Mouse (Mus musculus) intestine, postnatal 0 days (tissue): ENCODE results near the gene Ncoa3. TPM values are rescaled to one million over a fixed set of nuclear protein-coding genes. Genes with fewer than 3 reads are reported as not detected.

Source experiments
- ATAC-seq: fragments of 200-750 bp; cut with Nextera tagmentation; 2 replicates; pipeline ENCODE4 v1.8.0; 2017; ENCODE audit warnings: mild to moderate bottlenecking, moderate TSS enrichment, moderate library complexity
- H3K27ac ChIP-seq: fragments of 300-500 bp; sonication (generic); 2 replicates; pipeline ENCODE4 v1.5.1; 2014; ENCODE audit warnings: mild to moderate bottlenecking, low read depth, low read length, moderate library complexity
- H3K27me3 ChIP-seq: fragments of 300-500 bp; sonication (generic); replicated peaks from 2 replicates; pipeline ENCODE4 v1.6.1; 2014; ENCODE audit warnings: low read length, mixed read lengths; ENCODE audit not compliant: control insufficient read depth, insufficient read depth
- H3K36me3 ChIP-seq: fragments of 300-500 bp; sonication (generic); 2 replicates; pipeline ENCODE4 v1.6.1; 2014; ENCODE audit warnings: mild to moderate bottlenecking, moderate library complexity; ENCODE audit not compliant: control insufficient read depth, insufficient read depth
- H3K4me1 ChIP-seq: fragments of 300-500 bp; sonication (generic); replicated peaks from 2 replicates; pipeline ENCODE4 v1.6.1; 2014; ENCODE audit warnings: antibody characterized with exemption, low read length, mixed read lengths; ENCODE audit not compliant: control insufficient read depth, insufficient read depth
- H3K4me2 ChIP-seq: fragments of 300-500 bp; sonication (generic); replicated peaks from 2 replicates; pipeline ENCODE4 v1.6.1; 2014; ENCODE audit warnings: low read depth, mild to moderate bottlenecking, moderate library complexity
- H3K4me3 ChIP-seq: fragments of 300-500 bp; sonication (generic); 2 replicates; pipeline ENCODE4 v1.5.1; 2014; ENCODE audit warnings: low read depth, low read length
- H3K9ac ChIP-seq: fragments of 300-500 bp; sonication (generic); 2 replicates; pipeline ENCODE4 v1.6.1; 2014; ENCODE audit warnings: mild to moderate bottlenecking, low read depth, low read length
- H3K9me3 ChIP-seq: fragments of 300-500 bp; sonication (generic); 2 replicates; pipeline ENCODE4 v1.6.1; 2016; ENCODE audit warnings: mixed run types; ENCODE audit not compliant: control insufficient read depth
- CTCF ChIP-seq: sonication (generic); IDR thresholded peaks from 2 replicates; pipeline ENCODE4 v1.5.1; 2016; ENCODE audit warnings: low read depth, mild to moderate bottlenecking, control low read depth, antibody characterized with exemption, moderate library complexity
- WGBS: fragments of 180-500 bp; shearing (Covaris S2); extraction: QIAGEN DNeasy Blood & Tissue Kit; methylation state at CpG from one replicate; pipeline ENCODE4 v1.1.7; 2014; 5-methylcytosine and 5-hydroxymethylcytosine counted together
- polyA plus RNA-seq: library from polyadenylated mRNA; unstranded; fragments of >200 nt; fragmentation: Nextera tagmentation; extraction: Ambion mirVana; gene quantifications from 2 replicates; pipeline ENCODE4 v1.2.1, GENCODE M21; 2015

Ncoa3 gene
- polyA plus RNA-seq, 1 experiment from 2014 or later = 4.7 TPM

GRCm38 (mm10) chr2:166024621-166025020 is 32.2 kb downstream of the Ncoa3 start:
- ATAC-seq = no peak
- Histone ChIP-seq H3K27ac (no peak overlapping the region), H3K9ac (no peak overlapping the region), H3K4me1 (0 out of 2 replicates have a peak, but pooled peaks cover 15% of the 10 kb centered on the region), H3K4me2 (no peak overlapping the region), H3K9me3 (no peaks in the 10 kb centered on the region), H3K27me3 (no peaks in the 10 kb centered on the region), H3K36me3 (no peaks in the 10 kb centered on the region), H3K4me3 (no peak overlapping the region)
- TF ChIP-seq CTCF = no peak
- WGBS = 52% methylated on average over 4 of the region's 4 CpGs

- WGBS = 51% methylated on average over 5 of the region's 5 CpGs
- Histone ChIP-seq H3K36me3 (no peaks in the 10 kb centered on the region), H3K9me3 (no peaks in the 10 kb centered on the region), H3K9ac (no peak overlapping the region), H3K27ac (no peak overlapping the region), H3K4me2 (no peak overlapping the region), H3K4me3 (no peak overlapping the region), H3K4me1 (peaks cover 19% of the 10 kb centered on the region; the same call in 1 of the 2 replicates), H3K27me3 (no peaks in the 10 kb centered on the region)
- ATAC-seq = no peak
- no peak for TF ChIP-seq CTCF
Observed at GRCm38 (mm10) chr2:166025943-166026342, 33.5 kb downstream of the Ncoa3 start.

DNA sequence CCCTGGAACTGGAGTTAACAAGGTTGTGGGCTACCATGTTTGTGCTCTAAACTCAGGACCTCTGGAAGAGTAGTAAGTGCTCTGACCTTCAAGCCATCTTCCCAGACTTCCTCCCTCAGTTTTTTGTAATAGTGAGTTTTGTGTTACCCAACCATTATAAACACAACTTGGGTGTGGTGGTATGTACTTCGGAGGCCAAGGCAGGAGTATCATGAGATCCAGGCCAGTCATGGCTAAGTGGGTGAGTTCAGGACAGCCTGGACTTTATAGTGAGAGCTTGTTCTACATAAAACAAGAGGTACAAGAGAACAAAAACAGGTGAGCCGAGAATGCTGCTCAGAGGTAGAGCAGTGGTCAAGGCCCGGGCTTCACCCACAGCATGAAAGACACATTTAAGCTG is 35.4 kb downstream of the Ncoa3 start:
- no peak overlapping the region for H3K9ac ChIP-seq
- no peak overlapping the region for H3K4me2 ChIP-seq
- no peaks in the 10 kb centered on the region for H3K27me3 ChIP-seq
- H3K27ac ChIP-seq = no peak overlapping the region
- 76% methylated on average over 3 of the region's 3 CpGs for WGBS
- ATAC-seq = no peak
- no peak overlapping the region for H3K4me3 ChIP-seq
- no peak for TF ChIP-seq CTCF
- no peaks in the 10 kb centered on the region for H3K36me3 ChIP-seq
- H3K4me1 ChIP-seq = peaks cover 18% of the 10 kb centered on the region; the same call in 1 of the 2 replicates
- no peaks in the 10 kb centered on the region for H3K9me3 ChIP-seq

DNA sequence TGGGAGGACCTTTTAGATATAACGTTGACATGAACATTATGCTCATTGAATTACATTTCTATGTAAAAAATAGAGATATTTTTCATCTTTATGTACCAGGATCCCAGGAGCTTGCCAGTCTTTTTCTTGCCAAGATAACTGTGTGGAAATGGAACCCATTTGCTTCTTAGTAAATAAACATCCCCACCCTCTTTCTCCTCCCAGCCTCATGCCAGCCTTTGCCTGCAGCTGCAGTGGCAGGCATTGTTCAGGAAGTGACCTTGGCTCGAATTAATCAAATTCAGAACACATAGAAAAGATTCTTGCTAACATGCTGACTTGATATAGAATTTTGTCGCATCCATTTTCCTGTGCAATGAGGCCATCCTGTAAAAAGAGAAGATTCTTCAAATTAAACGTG is 36.8 kb downstream of the Ncoa3 start:
- TF ChIP-seq CTCF = no peak
- Histone ChIP-seq H3K27ac (no peak overlapping the region), H3K4me2 (no peak overlapping the region), H3K9ac (no peak overlapping the region), H3K4me3 (no peak overlapping the region), H3K4me1 (peaks cover 14% of the 10 kb centered on the region; the same call in 1 of the 2 replicates), H3K9me3 (no peaks in the 10 kb centered on the region), H3K36me3 (no peaks in the 10 kb centered on the region), H3K27me3 (no peaks in the 10 kb centered on the region)
- WGBS = 41% methylated on average over 4 of the region's 4 CpGs
- ATAC-seq = no peak

DNA sequence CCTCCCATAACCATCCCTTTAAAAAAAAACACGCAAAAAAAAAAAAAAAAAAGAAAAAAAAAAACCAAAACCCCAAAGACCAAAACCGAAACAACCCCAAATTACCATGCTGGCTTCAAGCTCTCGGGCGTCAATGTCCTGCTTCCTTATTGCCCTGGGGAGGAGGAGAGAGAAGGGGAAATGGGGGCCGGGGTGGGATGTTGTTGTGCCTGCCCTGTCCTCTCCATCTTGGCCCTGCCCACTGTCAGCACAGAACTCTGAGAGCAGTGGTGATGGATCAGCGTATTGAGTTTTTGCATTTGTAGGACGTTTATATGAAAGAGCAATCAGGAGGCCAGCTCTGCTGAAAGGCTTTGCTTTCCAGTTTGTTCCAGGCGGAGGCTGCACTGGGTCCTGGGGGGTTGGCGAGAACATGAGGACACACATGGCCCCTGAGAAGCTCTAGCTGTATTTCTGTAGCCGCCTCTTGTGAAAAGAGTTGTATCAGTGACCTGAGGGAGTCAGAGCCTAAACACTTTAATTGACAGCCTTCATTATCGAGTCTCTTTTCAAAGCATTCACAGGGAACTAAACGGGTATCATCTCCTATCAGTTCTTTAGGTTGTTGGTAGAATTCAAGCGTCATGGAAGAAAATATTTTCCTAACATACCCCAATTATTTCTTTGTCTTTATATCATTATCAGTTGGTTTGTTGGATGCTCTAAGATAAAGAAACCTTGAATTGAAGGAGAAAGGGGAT is 38.0 kb downstream of the Ncoa3 start:
- Histone ChIP-seq H3K4me1 (peaks cover 7% of the 10 kb centered on the region; the same call in 1 of the 2 replicates), H3K27ac (peak overlapping the region; percentile 83), H3K9ac (0 out of 2 replicates have a peak overlapping the region, but pooled peaks have one; percentile 22), H3K9me3 (no peaks in the 10 kb centered on the region), H3K4me3 (peak overlapping the region; percentile 34), H3K27me3 (no peaks in the 10 kb centered on the region), H3K36me3 (no peaks in the 10 kb centered on the region), H3K4me2 (peak overlapping the region; percentile 72)
- WGBS = 3% methylated on average over 13 of the region's 13 CpGs
- no peak for TF ChIP-seq CTCF
- ATAC-seq = no peak

- Histone ChIP-seq H3K27me3 (no peaks in the 10 kb centered on the region), H3K4me3 (peak overlapping the region; percentile 34), H3K4me2 (peak overlapping the region; percentile 72), H3K9me3 (no peaks in the 10 kb centered on the region), H3K36me3 (no peaks in the 10 kb centered on the region), H3K9ac (peak overlapping the region; percentile 31; the same call in 1 of the 2 replicates), H3K4me1 (peaks cover 7% of the 10 kb centered on the region; the same call in 1 of the 2 replicates), H3K27ac (peak overlapping the region; percentile 83)
- ATAC-seq = peak; percentile 84
- WGBS = 9% methylated on average over 7 of the region's 7 CpGs
- TF ChIP-seq CTCF = peak; percentile 21; the same call in 1 of the 2 replicates
Observed at GRCm38 (mm10) chr2:166031120-166031929, 38.9 kb downstream of the Ncoa3 start.
